Mouse (Mus musculus) adrenal gland, postnatal 4 days (tissue): ENCODE results near the gene Mtmr3. TPM values are rescaled to one million over a fixed set of nuclear protein-coding genes. Genes with fewer than 3 reads are reported as not detected.
"Not testable (repeated sequence)": the region's sequence is repeated elsewhere in the genome, so short reads cannot be mapped to it uniquely, and the experiment has no call there.

Source experiments
- DNase-seq, 2 experiments: peaks; one replicate each; pipeline ENCODE4 v3.0.0; 2021 to 2022; ENCODE audit warnings: low spot score in 2 of 2, mixed read lengths in 2 of 2
- total RNA-seq, 2 experiments: library from RNA; stranded (reverse); gene quantifications; 2 replicates each; pipeline ENCODE4 v1.2.3; 2021

The Mtmr3 gene
- total RNA-seq, 2 experiments from 2014 or later, result 81.9 to 85.2 TPM

GRCm38 (mm10) chr11:4602691-4603441 lies 8.2 kb upstream of the Mtmr3 start:
- no peak for DNase-seq

- no peak for DNase-seq
Measured at GRCm38 (mm10) chr11:4601890-4602289, 7.2 kb upstream of the Mtmr3 start.

GRCm38 (mm10) chr11:4599916-4600315 lies 5.3 kb upstream of the Mtmr3 start:
- no peak for DNase-seq

- DNase-seq, result no peak
Measured at GRCm38 (mm10) chr11:4598411-4598810, 3.7 kb upstream of the Mtmr3 start.

- peak; percentile 12 to 25 for DNase-seq
Measured at GRCm38 (mm10) chr11:4593849-4594607, 635 bp downstream of the Mtmr3 start.

- DNase-seq, result no peak
Measured at GRCm38 (mm10) chr11:4593491-4593848, 1.2 kb downstream of the Mtmr3 start.

- no peak for DNase-seq
Measured at GRCm38 (mm10) chr11:4591811-4592210, 2.9 kb downstream of the Mtmr3 start.

GRCm38 (mm10) chr11:4578682-4579081 lies 16.0 kb downstream of the Mtmr3 start:
- DNase-seq, result peak in 1 of 2 experiments; percentile 35

- DNase-seq, result no peak
Measured at GRCm38 (mm10) chr11:4577079-4577478, 17.6 kb downstream of the Mtmr3 start.

GRCm38 (mm10) chr11:4576090-4576732 lies 18.5 kb downstream of the Mtmr3 start:
- not testable (repeated sequence) for DNase-seq

- DNase-seq, result no peak
Measured at GRCm38 (mm10) chr11:4571491-4571901, 23.2 kb downstream of the Mtmr3 start.

GRCm38 (mm10) chr11:4566333-4566732 lies 28.3 kb downstream of the Mtmr3 start:
- DNase-seq, result no peak

- DNase-seq, result no peak
Measured at GRCm38 (mm10) chr11:4565545-4565944, 29.1 kb downstream of the Mtmr3 start.

GRCm38 (mm10) chr11:4553274-4554063 lies 41.2 kb downstream of the Mtmr3 start:
- DNase-seq, result no peak

GRCm38 (mm10) chr11:4547569-4547968 lies 47.1 kb downstream of the Mtmr3 start:
- no peak for DNase-seq

GRCm38 (mm10) chr11:4545976-4546375 lies 48.7 kb downstream of the Mtmr3 start:
- DNase-seq, result no peak

- DNase-seq, result no peak
Measured at GRCm38 (mm10) chr11:4545401-4545800, 49.3 kb downstream of the Mtmr3 start.

- not testable (repeated sequence) for DNase-seq
Measured at GRCm38 (mm10) chr11:4544627-4544921, 50.1 kb downstream of the Mtmr3 start.

GRCm38 (mm10) chr11:4543746-4544626 lies 50.7 kb downstream of the Mtmr3 start:
- no peak for DNase-seq

GRCm38 (mm10) chr11:4543040-4543551 lies 51.6 kb downstream of the Mtmr3 start:
- DNase-seq, result no peak
